Mouse (Mus musculus) lung, adult 2 months (tissue): ENCODE results near the gene Cd5. TPM values are rescaled to one million over a fixed set of nuclear protein-coding genes. Genes with fewer than 3 reads are reported as not detected.

Experiments used
- DNase-seq: peaks from one replicate; pipeline ENCODE4 v3.0.0; 2022
- H3K4me1 ChIP-seq: fragments of 200-500 bp; 2 replicates; pipeline ENCODE4 v1.6.1; 2011; ENCODE audit warnings: low read length; ENCODE audit not compliant: control insufficient read depth, insufficient read depth
- H3K4me3 ChIP-seq: fragments of 200-500 bp; replicated peaks from 2 replicates; pipeline ENCODE3; 2011; ENCODE audit warnings: low read depth, mild to moderate bottlenecking, control low read depth, low read length; ENCODE audit errors: extremely low read depth
- CTCF ChIP-seq: fragments of 200-500 bp; IDR thresholded peaks from 2 replicates; pipeline ENCODE4 v1.5.1; 2011; ENCODE audit warnings: mild to moderate bottlenecking, low read length, control low read depth; ENCODE audit not compliant: insufficient read depth
- POLR2A ChIP-seq: fragments of 200-500 bp; IDR thresholded peaks from 2 replicates; pipeline ENCODE4 v1.6.1; 2011; ENCODE audit warnings: low read depth, mild to moderate bottlenecking, control low read depth, low read length, borderline replicate concordance; ENCODE audit errors: extremely low read depth
- WGBS: fragments of 180-500 bp; shearing (Covaris S2); methylation state at CpG from one replicate; pipeline ENCODE4 v1.1.7; 2018; 5-methylcytosine and 5-hydroxymethylcytosine counted together
- polyA plus RNA-seq: library from polyadenylated mRNA; depleted of rRNA; stranded (reverse); fragments of >200 nt; gene quantifications from 2 replicates; pipeline ENCODE4 v1.2.3, GENCODE M21; 2012

The Cd5 gene
- polyA plus RNA-seq, 1 experiment: 4.4 TPM

DNA sequence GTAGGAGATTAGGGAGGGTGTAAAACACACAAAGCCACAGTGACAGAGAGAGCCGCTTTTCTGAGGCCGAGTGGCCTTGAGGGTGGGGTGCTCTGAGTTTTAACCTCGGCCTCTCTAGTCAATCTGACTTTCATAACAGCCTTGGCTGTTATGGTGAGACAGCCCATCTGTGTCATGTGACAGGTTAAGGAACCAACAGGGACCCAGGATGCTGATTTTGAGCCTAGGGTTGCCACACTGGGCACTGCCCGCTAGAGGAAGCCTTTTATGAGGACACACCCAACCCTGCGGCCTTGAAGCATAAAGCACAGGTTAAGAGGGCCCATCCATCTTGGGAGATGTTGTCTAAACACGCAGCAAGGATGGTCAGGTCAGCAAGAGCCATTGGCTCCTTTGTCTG lies 8.9 kb upstream of the Cd5 start:
- H3K4me3 ChIP-seq: no peak overlapping the region
- WGBS: 68% methylated on average over 6 of the region's 6 CpGs
- H3K4me1 ChIP-seq: no peaks in the 10 kb centered on the region
- no peak for TF ChIP-seq CTCF
- DNase-seq: no peak

DNA sequence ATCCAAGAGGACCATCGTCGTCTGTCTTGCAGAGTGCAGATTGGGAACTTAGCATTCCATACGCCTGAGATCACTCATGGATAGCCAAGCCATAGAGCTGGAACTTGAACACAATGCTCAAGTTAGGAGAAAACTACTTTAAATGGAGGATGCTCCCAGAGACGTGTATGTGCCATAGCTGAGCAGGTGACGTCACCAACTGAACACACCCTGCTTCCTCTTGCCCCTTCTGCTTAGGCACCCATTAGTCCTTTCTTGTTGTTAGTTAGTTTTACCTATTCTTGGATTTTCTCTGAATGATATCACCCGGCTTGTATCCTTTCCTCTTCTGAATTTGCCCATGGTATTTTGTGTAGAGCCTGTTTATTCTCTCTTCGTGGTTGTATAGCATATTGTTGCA lies 8.4 kb upstream of the Cd5 start:
- 70% methylated on average over 7 of the region's 7 CpGs for WGBS
- DNase-seq: no peak
- Histone ChIP-seq H3K4me1 (no peaks in the 10 kb centered on the region), H3K4me3 (no peak overlapping the region)
- TF ChIP-seq POLR2A (no peak), CTCF (no peak)

DNA sequence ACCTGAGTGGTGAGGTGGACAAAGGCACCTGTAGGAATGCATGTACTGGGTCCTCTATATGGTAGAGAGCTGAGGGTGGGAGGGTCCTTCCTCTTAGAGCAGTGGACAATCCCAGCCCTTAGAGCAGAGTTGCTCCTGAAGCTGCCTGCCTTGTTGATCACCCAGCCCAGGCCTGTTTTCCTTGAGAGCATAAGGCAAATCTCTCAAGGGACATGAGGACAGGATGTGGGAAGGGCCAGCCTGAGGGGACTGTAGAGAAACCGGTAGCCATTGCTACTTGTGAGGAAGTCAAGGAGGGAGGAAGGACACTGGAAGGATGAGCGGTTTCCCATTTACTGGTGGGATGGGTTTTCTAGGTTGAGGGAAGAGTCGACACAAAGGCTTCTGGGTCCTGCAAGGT lies 3.8 kb upstream of the Cd5 start:
- no peak for TF ChIP-seq CTCF
- no peak for TF ChIP-seq POLR2A
- DNase-seq: no peak
- WGBS: 56% methylated on average over 3 of the region's 3 CpGs

DNA sequence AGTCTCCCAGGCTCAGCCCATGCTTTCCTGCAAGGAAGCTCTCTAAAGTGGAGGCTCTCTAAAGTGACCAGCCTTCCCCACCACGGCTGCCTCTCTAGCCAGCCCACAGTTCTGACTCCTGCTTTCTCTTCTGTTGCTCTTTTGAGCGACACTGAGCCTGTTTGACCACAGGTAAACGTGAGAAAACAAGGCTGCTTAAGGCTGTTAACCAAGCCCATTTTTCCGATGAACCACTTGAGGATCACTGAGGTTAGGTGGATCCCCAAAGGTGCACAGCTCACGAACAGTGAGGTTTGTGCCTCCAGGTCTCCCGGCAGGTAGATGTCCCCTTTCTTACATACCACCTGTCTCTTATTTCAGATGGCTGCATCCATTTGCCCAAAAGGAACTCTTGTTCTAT lies 3.3 kb upstream of the Cd5 start:
- DNase-seq: no peak
- no peak overlapping the region for H3K4me3 ChIP-seq
- 0 out of 2 replicates have a peak, but pooled peaks cover 3% of the 10 kb centered on the region for H3K4me1 ChIP-seq
- WGBS: 70% methylated on average over 6 of the region's 6 CpGs
- TF ChIP-seq POLR2A (no peak), CTCF (no peak)

More for the DNA sequence above, 3.8 kb upstream of the Cd5 start:
- H3K4me1 ChIP-seq: 0 out of 2 replicates have a peak, but pooled peaks cover 3% of the 10 kb centered on the region
- no peak overlapping the region for H3K4me3 ChIP-seq

DNA sequence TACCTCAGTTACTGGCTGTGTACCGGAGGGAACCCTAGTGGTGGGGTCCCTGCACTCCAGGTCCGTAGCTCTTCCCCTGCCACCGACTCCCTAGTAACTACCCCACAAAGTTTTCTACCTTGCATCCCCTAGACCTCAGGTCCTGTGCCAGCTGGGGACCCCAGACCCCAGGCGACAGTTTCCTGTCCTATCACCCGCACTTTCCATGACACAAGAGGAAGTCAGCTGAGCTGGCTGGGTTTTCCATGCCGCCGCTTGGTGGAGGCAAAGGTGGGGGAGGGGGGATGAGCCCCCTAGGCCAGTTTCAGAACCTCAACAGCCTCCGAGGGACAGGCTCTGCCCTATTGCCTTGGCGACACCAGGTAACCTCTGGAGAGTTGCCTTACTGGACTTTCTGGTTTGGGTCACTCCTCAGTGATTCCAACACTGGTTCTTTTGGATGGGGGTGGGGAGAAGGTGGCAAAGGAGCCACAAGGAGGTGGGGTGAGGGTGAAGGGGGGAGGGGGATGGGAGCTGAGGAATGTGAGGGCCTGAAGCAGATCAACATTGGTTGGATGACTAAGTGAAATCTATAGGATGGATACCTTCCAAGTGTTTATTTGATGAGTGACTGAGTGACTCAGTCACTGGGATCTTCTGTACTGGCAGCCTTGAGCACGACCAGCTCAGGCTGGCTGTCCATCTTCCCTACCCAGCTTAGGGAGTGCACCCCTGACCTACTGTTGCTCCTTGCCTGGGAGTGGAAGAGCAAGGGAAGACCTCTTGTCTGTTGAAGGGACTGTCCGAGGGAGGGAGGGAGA lies 2.0 kb upstream of the Cd5 start:
- 21% methylated on average over 11 of the region's 11 CpGs for WGBS
- Histone ChIP-seq H3K4me1 (0 out of 2 replicates have a peak, but pooled peaks cover 3% of the 10 kb centered on the region), H3K4me3 (no peak overlapping the region)
- DNase-seq: no peak
- TF ChIP-seq POLR2A (no peak), CTCF (no peak)

DNA sequence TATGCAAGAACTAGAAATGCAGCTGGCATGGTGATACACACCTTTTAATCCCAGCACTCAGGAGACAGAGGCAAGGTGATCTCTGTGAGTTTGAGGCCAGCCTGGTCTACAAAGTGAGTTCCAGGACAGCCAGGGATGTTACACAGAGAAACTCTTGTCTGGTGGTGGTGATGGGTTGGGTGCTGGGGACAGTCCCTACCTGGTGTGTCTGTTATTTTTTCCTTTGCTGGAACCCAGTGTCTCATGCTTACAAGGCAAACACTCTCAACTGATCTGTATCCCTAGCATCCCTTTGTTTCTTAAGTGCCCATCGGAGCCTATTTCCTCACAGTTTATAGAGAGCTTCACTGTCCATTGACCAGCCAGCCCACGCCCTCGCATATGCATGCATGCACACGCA lies 1.1 kb upstream of the Cd5 start:
- 0 out of 2 replicates have a peak, but pooled peaks cover 3% of the 10 kb centered on the region for H3K4me1 ChIP-seq
- DNase-seq: no peak
- WGBS: 85% methylated on average over 4 of the region's 4 CpGs
- H3K4me3 ChIP-seq: no peak overlapping the region
- TF ChIP-seq CTCF (no peak), POLR2A (no peak)

DNA sequence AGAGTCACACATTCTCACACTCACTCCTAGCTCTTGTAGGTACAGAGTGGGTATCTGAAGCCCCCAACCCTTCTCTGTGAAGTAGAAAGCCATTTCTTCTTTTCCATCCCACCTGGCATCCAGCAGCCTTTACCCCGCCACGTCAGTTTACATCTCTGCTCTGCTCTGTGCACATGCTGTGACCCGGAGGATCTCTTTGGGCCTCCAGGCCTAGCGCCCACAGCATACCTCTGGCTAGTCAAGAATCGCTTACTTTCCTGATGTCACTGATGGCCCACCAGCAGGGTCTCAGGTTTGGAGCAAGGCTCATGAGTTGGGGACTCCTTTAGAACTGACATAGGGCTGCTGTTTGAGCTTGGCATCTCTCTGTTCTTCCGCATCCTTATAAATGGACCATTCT lies 764 bp downstream of the Cd5 start:
- 97% methylated on average over 6 of the region's 6 CpGs for WGBS
- H3K4me1 ChIP-seq: 0 out of 2 replicates have a peak, but pooled peaks cover 3% of the 10 kb centered on the region
- H3K4me3 ChIP-seq: no peak overlapping the region
- no peak for TF ChIP-seq CTCF
- TF ChIP-seq POLR2A: no peak
- DNase-seq: no peak

DNA sequence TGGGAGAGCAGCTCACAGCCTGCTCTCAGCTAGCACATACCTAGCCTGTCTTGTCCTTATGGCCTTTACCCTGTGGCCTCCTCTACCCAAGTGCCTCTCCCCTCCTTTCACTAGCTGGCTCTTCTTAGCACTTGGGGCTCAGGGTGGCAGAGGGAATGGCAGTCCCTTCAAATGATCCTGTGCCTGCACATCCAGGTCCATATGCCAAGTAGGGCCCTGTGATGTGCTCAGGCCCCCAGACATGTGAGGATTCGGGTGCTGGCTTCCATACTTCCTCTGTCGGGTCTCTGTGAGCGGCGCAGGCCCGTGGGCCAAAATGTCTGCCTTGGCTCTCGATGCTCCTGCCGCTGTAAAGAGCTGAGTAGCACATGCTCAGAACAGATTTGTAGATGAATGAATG lies 2.9 kb downstream of the Cd5 start:
- TF ChIP-seq CTCF (no peak), POLR2A (no peak)
- DNase-seq: no peak
- no peaks in the 10 kb centered on the region for H3K4me1 ChIP-seq
- WGBS: 87% methylated on average over 7 of the region's 7 CpGs
- H3K4me3 ChIP-seq: no peak overlapping the region

DNA sequence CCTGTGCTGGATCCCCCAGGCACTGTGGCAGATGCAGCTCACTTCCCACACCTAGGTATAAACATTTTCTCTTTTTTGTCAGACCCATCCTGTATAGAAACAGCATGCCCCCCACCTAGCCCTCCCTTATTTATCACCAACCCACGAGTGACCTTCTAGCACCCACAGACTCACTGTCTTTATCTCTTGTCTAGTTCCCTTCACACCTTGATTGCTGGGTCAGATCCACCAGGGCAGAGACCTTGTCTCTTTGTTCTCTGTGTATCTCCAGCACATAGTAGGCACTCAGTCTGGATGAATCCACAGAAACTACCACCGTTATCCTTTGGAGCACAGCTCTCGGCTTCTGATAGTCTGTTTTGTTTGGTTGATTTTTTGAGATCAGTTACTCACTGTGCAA lies 3.7 kb downstream of the Cd5 start:
- Histone ChIP-seq H3K4me1 (no peaks in the 10 kb centered on the region), H3K4me3 (no peak overlapping the region)
- DNase-seq: no peak
- 86% methylated on average over 3 of the region's 3 CpGs for WGBS
- TF ChIP-seq POLR2A (no peak), CTCF (no peak)

DNA sequence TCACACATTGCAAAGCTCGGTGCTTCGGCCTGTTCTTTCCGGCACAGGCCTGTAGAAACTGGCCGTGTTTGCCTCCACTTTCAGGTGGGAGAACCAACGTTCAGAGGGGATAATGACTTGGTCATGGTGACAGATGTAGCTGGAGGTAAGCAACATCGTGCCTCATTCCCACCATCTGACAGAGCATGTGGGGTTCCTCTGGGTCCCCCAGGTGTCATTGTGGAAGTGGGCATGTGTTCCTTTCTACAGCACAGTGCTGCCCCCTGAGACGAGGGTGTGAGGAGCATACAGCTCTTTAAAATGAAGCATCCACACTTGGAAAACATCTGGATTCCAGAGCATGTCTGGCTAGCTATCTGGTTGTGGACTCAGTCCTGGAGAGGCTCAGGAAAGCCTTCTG lies 4.2 kb downstream of the Cd5 start:
- no peak for DNase-seq
- Histone ChIP-seq H3K4me1 (no peaks in the 10 kb centered on the region), H3K4me3 (no peak overlapping the region)
- 81% methylated on average over 7 of the region's 7 CpGs for WGBS
- TF ChIP-seq CTCF (no peak), POLR2A (no peak)
